Mouse (Mus musculus): ENCODE data around the gene Prkce. TPM values are rescaled to one million over a fixed set of nuclear protein-coding genes. Genes with fewer than 3 reads are reported as not detected.

Gene Prkce
- total RNA-seq, 1 experiment from 2014 or later, result 32.1 TPM

GRCm38 (mm10) chr17:86651091-86651490 is 483.5 kb downstream of the Prkce start:
- no peak for ATAC-seq (ENCODE audit: extremely low read depth, insufficient number of reproducible peaks, low FRiP score, poor library complexity, severe bottlenecking)

DNA sequence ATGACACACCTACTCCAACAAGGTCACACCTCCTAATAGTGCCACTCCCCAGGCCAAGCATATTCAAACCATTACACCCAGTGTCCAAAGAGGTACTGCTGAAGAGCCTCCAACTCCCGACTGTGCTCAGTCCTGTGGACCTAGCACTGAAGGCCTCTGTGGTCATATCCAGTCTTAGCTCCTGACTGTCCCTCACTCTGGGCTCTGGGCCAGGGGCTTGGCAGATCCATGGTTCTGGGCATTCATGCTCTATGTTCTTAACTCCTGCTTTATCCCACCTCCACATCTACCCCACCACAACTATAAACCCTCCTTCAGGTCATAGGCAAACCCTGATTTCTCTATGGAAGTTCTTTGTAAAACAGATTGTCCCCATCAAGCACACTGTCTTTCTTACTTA is 485.2 kb downstream of the Prkce start:
- ATAC-seq (ENCODE audit: extremely low read depth, insufficient number of reproducible peaks, low FRiP score, poor library complexity, severe bottlenecking), result no peak

GRCm38 (mm10) chr17:86656369-86656768 is 488.8 kb downstream of the Prkce start:
- no peak for ATAC-seq (ENCODE audit: extremely low read depth, insufficient number of reproducible peaks, low FRiP score, poor library complexity, severe bottlenecking)

GRCm38 (mm10) chr17:86662301-86662700 is 494.7 kb downstream of the Prkce start:
- ATAC-seq (ENCODE audit: extremely low read depth, insufficient number of reproducible peaks, low FRiP score, poor library complexity, severe bottlenecking), result no peak

DNA sequence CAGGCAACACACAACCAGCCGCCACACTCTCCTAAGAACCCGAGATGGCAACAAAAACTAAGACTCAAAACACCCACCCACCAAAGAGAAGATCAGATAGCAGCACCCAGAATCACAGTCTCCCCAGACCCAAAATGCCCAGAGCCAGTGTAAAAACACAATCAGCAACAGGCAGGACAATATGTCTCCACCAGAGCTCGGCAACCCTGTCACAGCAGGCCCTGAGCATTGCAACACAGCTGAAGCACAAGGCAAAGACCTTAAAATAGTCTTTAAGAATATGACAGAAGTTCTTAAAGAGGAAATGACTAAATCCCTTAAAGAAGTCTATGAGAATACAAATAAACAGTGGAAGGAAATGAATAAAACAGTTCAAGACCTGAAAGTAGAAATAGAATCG is 495.9 kb downstream of the Prkce start:
- ATAC-seq (ENCODE audit: extremely low read depth, insufficient number of reproducible peaks, low FRiP score, poor library complexity, severe bottlenecking), result no peak

DNA sequence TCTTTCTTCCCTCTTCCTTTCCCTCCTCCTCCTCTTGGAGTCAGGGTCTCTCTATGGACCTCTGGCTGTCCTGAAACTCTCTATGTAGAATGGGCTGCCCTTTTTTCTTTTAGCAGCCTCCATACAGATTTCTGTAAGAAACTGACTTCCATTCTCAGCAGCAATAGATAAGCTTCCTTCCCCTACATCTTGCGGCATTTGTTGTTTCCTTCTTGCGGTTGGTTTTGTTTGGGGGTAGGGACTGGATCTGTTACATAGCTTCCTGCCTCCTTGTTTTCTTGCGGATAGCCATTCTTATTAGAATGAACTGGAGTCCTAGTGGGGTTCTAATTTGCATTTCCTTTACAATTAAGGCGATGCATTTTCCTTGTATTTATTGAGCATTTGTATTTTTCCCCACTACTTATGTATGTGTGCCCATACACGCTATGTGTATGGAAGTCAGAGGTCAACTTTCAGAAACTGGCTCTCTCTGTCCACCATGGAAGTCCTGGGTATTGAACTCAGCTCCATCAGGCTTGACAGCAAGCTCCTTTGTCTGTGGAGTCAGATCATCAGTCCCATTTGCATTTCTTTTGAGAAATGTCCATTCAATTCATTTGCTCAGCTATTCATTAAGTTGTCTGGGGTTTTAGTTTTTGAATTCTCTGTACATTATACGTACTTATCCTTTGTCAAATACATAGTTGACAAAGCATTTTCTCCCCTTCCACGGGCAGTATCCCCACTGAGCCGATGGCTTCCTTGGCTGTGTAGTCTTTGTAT is 500.4 kb downstream of the Prkce start:
- ATAC-seq (ENCODE audit: extremely low read depth, insufficient number of reproducible peaks, low FRiP score, poor library complexity, severe bottlenecking), result no peak

DNA sequence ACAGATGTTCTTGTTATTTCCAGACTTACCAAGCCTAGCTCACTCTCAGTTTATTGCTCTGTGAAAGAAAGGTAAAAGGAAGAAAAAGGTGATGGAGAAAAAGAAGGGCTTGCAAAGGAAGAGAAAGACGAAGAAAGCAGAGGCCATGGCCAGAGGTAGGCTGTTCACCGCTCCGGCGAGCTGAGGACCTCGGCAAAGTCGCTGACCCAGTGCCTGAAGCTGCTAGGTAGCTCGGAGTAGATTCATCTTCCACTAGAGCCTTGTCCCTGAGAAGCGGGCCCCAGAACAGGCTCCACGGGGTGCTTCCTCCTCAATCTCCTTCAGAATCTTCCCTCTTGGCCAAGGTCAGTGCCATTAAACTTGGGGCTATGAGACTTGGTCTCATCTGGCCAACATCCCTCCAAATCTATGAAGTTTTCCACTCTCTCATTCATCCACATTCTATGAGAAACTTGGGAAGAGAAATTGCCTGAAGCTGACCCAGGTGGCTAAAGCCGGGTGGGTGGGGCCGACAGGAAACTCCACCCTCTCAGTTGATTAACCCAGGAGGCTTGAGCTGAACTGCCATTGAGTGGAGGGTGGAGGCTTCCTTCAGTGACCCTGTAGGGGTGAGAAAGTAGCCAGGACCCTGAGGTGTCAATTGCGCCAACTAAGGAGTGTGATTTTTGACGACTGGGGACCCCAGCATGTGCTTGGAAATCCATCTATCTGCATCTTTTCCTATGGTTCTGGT is 502.2 kb downstream of the Prkce start:
- ATAC-seq (ENCODE audit: extremely low read depth, insufficient number of reproducible peaks, low FRiP score, poor library complexity, severe bottlenecking), result no peak

DNA sequence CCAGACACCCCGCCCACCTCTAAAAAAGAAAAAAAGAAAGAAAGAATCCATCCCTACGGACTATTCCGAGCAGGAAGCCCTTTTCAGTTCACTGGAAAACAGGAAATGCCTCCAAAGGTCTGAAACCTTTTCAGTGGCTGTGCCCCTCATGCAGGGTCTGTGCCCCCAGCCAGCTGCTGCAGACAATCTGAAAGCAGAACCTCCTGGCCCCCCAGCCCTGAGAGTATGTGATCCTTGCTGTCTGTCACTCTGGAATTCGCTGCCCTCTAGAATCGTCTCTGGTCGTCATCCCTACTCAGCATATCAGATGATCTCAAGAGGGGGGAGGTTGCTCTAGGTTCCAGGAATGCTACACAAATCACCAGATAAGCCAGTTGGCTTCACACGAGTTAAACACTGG is 503.1 kb downstream of the Prkce start:
- ATAC-seq (ENCODE audit: extremely low read depth, insufficient number of reproducible peaks, low FRiP score, poor library complexity, severe bottlenecking), result no peak

- ATAC-seq (ENCODE audit: extremely low read depth, insufficient number of reproducible peaks, low FRiP score, poor library complexity, severe bottlenecking), result no peak
Measured at GRCm38 (mm10) chr17:86674971-86675370, 507.4 kb downstream of the Prkce start.

DNA sequence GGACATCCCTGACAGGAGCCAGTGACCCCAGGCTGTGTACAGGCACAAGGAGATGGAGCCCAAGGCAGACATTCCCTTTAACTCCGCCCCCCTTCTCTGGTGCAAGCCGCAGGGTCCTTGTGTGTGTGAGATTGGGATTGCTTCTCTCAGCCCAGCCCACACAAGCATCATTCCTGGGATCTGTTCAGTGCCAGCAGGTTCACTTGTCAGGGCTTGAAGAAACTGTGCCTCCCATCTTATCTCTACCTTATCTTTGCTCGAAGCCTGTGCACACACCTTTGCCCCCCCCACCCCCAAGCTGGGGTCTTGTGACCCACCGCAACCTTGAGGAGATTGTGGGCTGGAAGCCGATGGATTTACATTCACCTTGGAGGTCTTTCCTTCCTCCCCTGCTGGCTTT is 508.8 kb downstream of the Prkce start:
- no peak for ATAC-seq (ENCODE audit: extremely low read depth, insufficient number of reproducible peaks, low FRiP score, poor library complexity, severe bottlenecking)

DNA sequence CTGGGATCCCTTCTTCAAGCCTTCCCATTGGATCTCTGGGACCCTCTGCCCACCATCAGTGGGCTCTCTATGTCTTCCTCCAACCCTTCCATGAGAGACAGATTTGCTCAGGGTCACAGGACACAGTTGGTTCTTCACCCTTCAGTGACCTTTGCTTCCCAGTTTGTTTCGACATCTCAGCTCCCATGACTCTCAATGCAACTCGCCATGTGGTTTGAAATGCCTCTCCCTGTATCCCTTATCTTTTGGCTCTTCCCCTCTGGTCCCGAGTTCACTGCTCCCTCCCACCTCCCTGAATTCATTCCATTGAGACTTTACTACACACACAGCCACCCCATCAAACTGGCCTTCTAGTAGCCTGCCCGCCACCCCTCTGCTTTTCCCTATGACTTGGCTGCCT is 509.3 kb downstream of the Prkce start:
- ATAC-seq (ENCODE audit: extremely low read depth, insufficient number of reproducible peaks, low FRiP score, poor library complexity, severe bottlenecking), result no peak

- ATAC-seq (ENCODE audit: extremely low read depth, insufficient number of reproducible peaks, low FRiP score, poor library complexity, severe bottlenecking), result no peak
Measured at GRCm38 (mm10) chr17:86685263-86685662, 517.7 kb downstream of the Prkce start.

- ATAC-seq (ENCODE audit: extremely low read depth, insufficient number of reproducible peaks, low FRiP score, poor library complexity, severe bottlenecking), result no peak
Measured at GRCm38 (mm10) chr17:86687021-86687420, 519.4 kb downstream of the Prkce start.

GRCm38 (mm10) chr17:86690871-86691390 is 523.3 kb downstream of the Prkce start:
- no peak for ATAC-seq (ENCODE audit: extremely low read depth, insufficient number of reproducible peaks, low FRiP score, poor library complexity, severe bottlenecking)

DNA sequence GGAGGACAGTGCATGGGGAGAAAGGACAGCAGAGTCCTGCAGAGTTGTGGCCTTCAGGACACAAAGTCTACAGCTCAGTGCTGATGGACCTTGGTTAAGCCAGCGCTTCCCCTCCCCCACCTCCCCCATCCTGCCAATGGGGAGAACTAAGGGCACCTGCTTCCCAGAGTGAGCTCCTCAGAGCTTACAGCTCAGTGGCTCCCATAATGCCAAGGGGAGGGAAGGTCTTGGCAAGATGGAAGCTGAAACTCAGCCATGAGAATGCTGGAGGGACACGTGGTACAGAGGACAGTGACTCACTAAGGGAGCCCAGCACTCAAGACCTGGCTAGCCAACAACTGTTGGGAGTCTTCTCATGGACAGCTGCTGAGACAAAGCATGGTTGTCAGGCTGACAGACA is 530.2 kb downstream of the Prkce start:
- no peak for ATAC-seq (ENCODE audit: extremely low read depth, insufficient number of reproducible peaks, low FRiP score, poor library complexity, severe bottlenecking)

DNA sequence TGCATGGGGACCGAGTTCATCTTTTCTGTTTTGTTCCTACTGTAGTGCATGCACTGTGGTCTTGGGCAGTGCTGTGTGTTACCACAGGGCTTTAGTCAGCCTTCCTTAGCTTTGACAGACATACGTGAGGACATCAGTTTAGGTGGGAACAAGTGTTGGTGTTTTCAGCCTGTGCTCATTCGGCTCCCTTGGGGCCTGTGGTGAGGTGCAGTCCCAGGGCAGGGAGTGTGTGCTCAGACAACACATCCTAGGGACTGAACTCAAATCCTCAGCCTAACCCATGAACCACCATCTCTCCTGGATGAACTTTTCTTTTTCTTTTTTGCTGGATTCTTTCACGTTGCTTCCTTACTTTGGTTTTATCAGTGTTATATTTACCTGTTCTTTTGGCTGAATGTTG is 535.8 kb downstream of the Prkce start:
- no peak for ATAC-seq (ENCODE audit: extremely low read depth, insufficient number of reproducible peaks, low FRiP score, poor library complexity, severe bottlenecking)

- no peak for ATAC-seq (ENCODE audit: extremely low read depth, insufficient number of reproducible peaks, low FRiP score, poor library complexity, severe bottlenecking)
Measured at GRCm38 (mm10) chr17:86705236-86705635, 537.7 kb downstream of the Prkce start.

GRCm38 (mm10) chr17:86706467-86706866 is 538.9 kb downstream of the Prkce start:
- no peak for ATAC-seq (ENCODE audit: extremely low read depth, insufficient number of reproducible peaks, low FRiP score, poor library complexity, severe bottlenecking)
